Mouse (Mus musculus) cerebellum, adult 9-11 months (tissue): Measurements from ENCODE around the gene Rft1.

Source experiments
- DNase-seq: peaks from one replicate; pipeline ENCODE4 v3.0.0; 2022

Gene Rft1

DNA sequence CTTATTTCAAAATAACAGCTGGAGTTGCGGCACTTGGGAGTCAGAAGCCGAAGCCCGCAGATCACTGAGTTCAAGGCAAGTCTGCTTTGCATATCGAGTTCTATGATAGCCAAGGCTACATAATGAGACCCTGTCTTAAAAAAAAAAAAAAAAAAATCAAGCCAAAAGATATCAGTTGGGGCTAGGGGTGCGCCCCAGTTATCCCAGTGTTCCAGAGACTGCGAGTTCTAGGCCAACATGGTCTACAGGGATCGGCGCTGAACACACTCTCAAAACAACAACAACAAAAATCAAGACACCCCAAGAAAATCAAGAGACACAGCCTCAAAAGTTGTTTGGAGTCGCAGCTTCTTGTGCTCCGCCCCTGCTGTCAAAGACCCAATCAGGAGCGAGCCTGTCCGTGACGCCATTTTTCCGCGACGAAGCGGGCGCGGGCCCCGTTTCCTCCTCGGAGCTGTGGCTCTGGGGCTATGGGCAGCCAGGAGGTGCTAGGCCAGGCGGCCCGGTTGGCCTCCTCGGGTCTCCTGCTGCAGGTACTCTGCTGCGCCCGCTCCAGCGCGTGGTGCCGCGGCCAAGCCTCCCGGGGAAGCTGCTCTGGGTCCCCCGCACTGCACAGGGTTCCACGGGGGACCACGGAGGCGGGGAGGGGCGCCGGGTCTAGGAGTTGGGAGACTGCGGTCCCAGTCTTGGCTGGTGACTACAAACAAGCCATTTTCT lies at the start of gene Rft1:
TSS of gene Rft1 (plus strand) at position 418 of the 717 bp plus-strand sequence.
- DNase-seq, result peak; percentile 96

DNA sequence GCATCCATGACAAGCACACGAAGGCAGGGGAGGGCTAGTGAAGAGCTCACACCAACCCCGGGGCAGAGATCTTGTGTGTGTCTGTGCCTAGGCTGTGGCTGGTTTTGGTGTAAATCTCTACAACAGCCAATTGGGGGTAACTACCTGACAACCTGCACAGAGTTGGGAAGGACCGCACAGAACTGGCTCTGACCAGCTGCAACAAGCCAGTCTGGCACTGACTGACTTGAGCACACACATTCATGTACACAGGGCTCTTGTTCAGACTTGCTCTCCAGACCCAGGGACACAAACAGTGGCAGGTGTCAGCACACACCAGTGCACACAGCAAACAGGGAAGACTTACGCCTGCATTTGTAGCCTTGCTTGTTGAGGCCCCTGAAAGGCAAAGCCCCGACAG lies 47.3 kb upstream of the Rft1 start:
- no peak for DNase-seq

DNA sequence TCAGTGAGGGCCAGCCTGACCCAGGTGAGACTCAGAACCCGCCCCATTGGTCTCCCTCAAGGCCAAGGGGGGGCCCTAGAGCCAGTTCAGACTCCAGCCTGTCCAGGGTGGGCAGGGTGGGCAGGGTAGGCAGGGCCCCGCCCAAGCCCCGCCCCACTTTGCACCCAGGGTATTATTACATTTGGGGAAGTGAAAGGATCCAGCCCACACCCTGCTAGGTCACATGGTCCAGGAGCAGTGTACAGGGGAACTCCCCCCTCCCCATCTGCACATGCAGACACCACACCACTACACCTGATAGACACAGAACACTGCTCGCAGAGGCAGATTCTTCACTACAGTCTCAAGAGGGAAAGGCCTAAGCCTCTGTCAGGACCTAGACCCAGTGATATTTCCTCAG lies 46.5 kb upstream of the Rft1 start:
- DNase-seq, result no peak

DNA sequence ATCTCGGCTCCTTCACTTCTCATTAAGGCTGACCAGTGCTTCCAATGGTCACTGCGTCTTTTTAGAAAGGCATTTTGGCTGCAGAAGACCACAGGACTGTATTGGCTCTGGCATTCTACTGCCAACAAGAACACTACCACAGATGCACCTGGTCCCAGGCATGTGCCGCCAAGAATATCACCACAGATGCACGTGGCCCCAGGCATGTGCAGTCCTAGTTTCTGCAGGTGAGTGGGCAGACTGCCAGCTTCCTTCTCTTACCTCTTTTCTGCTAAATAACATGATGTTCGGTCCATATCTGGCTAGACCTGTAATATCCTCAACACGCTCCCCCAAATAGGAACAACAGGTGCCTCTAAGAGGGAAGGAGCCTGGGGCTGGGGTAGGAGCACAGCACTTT lies 46.0 kb upstream of the Rft1 start:
- DNase-seq, result peak; percentile 31

DNA sequence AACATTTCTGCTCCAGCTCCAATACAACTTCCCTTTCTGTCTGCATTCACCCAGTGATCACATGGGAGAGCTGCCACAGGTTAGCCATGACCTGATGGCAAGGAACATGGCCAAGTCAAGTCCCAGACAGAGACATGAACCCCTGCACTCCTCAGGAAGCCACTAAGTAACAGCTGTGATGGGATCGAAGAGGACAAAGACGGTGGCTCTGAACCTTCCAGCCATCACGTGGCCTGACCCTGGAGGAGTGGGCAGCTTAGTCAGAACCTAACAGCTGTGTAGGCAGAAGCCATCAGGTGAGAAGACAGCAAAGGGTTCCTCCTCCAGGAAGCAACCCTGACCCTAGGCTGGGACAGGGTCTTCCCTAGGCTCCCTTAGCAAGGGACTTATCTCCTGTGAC lies 44.7 kb upstream of the Rft1 start:
- no peak for DNase-seq

GRCm38 (mm10) chr14:30610304-30610703 lies 43.9 kb upstream of the Rft1 start:
- no peak for DNase-seq

- DNase-seq, result no peak
These were observed 43.2 kb upstream of the Rft1 start for GRCm38 (mm10) chr14:30610940-30611339.

DNA sequence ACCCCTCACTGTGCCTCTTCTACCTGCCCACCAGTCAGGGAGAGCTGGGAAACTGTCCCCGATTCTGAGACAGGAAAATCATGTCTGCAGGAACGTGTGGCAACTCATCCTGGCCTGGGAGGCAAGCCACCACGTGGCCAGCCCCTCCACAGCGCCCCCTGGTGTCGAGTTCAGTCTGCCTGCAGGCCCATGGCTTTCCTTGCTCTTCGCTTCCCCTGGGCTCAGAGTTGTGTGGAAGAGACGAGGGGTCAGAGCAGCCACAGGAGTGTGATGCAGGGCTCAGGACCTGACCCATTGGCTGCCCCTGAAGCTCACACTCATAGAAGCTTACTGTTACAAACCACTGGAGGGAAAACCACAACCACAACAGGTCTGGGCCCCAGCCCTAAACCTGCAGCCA lies 41.6 kb upstream of the Rft1 start:
- DNase-seq, result peak; percentile 47

GRCm38 (mm10) chr14:30612962-30613715 lies 41.0 kb upstream of the Rft1 start:
- DNase-seq, result no peak

GRCm38 (mm10) chr14:30616751-30617150 lies 37.4 kb upstream of the Rft1 start:
- no peak for DNase-seq

DNA sequence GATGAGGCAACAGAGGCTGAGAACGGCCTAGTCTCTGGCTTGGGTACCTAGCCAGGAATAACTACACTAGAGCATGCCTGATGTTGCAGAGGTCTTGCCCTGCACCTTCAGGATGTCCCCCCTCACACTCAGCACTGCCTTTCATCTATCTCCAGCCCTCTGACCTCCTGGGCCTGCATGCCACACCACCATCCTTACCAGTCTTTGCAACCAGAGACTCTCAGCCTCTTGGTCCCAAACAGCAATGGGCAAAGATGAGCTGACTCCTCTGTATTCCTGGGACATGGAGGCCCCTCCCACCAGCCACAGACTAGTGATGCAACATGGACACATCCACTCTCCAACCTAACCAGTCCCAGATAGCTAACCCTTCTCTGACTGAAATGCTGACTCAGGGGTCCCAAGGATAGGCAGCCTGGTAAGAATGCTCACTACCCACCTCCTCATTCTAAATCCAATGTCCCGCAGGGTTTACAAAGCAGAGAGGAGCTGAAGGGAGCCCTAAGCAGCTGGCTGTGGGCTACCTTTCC lies 35.3 kb upstream of the Rft1 start:
- DNase-seq, result no peak

DNA sequence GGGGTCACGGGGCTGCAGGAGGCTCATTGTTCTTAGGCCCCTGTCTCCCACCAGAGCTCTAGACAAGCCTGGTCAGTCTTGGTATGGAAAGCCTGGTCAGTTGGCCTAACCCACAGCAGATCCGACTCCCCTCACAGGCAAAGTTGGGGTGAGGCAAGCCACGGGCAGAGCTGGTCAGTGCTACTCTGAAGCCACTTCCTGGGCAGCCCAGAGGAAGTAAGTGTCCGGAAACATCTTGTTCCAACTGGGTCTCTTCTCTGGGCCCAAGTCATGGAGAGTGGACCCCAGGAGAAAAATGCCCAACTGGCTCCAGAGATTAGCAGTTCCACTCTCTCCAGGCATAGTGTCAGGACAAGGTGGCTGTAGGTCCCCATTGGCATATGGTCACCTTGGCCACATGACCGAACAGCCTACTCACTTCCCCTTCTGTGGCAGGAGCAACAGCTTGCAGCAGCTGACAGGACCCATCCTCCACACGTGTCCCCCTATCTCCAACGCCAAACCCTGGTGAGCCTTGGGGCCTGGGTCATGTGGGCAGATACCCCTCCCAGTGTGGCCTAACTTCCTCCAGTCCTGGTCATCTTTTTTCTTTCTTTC lies 34.1 kb upstream of the Rft1 start:
- peak; percentile 61 for DNase-seq

- peak; percentile 36 for DNase-seq
These were observed 32.0 kb upstream of the Rft1 start for GRCm38 (mm10) chr14:30622130-30622529.

DNA sequence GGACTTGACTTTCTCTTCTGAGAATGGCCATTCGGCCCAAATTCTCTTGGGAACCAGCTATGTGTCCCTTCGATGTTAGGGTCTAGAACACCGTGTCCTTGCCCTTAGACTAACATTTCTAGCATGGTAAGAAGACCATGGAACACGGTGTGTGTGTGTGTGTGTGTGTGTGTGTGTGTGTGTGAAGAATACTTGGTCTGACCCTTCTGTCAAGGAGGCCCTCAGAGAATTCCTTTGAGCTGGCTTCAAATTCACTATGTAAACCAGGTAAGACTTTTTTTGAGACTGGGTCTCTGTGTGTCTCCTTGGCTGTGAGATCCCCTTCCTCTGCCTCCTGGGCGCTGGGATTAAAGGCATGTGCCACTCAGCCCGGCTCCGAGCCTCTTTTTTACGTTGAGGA lies 31.6 kb upstream of the Rft1 start:
- DNase-seq, result no peak

GRCm38 (mm10) chr14:30624277-30624721 lies 29.9 kb upstream of the Rft1 start:
- no peak for DNase-seq

- no peak for DNase-seq
These were observed 28.9 kb upstream of the Rft1 start for GRCm38 (mm10) chr14:30625131-30625807.

DNA sequence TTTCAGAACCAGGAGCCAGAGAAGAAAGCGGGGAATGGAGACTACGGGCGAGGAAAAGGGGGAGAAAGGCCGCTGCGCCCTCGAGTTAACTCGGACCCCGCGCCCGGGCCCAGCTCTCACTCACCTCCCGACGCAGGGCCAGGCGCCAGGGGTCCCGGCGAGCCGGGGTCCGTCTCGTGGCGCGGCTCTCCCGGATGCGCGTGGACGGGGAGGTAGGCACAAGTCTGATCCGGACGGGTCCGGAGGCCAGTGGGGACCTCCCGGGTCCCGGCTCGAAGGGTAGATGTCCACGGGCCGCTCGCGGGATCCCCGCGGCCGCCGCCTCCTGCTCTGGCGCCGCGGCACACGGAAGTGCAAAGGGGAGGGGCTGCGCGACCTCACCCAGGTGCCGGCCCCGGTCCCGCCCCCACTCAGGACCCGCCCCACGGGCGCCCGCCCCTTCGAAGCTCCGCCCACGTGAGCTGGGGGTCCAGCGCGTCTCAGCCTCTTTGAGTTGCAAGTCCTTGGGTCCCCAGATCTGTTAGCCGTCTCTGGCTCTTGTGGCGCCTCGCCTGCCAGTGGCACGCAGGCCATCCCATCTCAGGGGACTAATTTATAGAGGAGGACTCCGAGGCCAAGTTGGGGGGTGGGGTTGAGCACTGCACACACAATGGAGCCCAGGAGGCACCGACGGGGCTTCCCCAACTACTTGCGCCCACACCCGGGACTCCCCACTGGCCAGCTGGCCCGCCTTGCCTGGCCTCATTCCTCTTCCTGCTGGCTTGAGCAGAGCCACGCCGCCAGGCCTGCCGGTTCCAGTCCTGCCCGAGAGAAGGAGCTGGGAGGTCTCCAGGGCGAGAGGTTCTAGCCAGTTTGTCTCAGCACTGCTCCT lies 28.1 kb upstream of the Rft1 start, which contains the start of gene Prkcd:
TSS of gene Prkcd (minus strand) at position 355 of the 871 bp plus-strand sequence.
- peak; percentile 74 for DNase-seq

GRCm38 (mm10) chr14:30626756-30627742 lies 27.1 kb upstream of the Rft1 start:
- DNase-seq, result no peak

GRCm38 (mm10) chr14:30628235-30628634 lies 25.9 kb upstream of the Rft1 start:
- DNase-seq, result no peak

- no peak for DNase-seq
These were observed 24.3 kb upstream of the Rft1 start for GRCm38 (mm10) chr14:30629839-30630238.
